Comparison of ENCODE assay signal across 17 mouse cellular contexts in genomic region chr16:91415391-91416189, GRCm38 (mm10). TPM values are rescaled to one million over a fixed set of nuclear protein-coding genes. Genes with fewer than 3 reads are reported as not detected.
DNase-seq lines count a peak whose midpoint lies in the region; ATAC-seq and TF ChIP-seq lines count a peak whose summit lies in the region.
"Had no signal": no experiment of that assay in that cellular context is flagged by ENCODE, and none has a peak within 500 bp of the region (broad histone marks: within the 10 kb centered on the region; RNA-seq: fewer than 3 reads in every experiment).

No protein-coding gene starts in this region.

- 67% methylated on average over 9 of the region's 9 CpGs for WGBS in heart, adult 2 months
- 87% methylated on average over 9 of the region's 9 CpGs for WGBS in heart, embryonic 11.5 days (ENCODE audit: insufficient replicate concordance)
- 84% methylated on average over 9 of the region's 9 CpGs for WGBS in intestine, postnatal 0 days

- H3K9ac ChIP-seq in heart, adult 2 months (ENCODE audit: low read depth, low read length) = no peak overlapping the region
- H3K9ac ChIP-seq in heart, embryonic 11.5 days (ENCODE audit: low read depth, low read length) = no peak overlapping the region
- H3K9ac ChIP-seq in intestine, postnatal 0 days (ENCODE audit: low read depth, low read length) = no peak overlapping the region
- H3K9ac ChIP-seq: embryonic facial prominence, embryonic 13.5 days; forebrain, embryonic 12.5 days; limb, embryonic 12.5 days had no signal

- H3K4me2 ChIP-seq in heart, embryonic 11.5 days = no peak overlapping the region
- H3K4me2 ChIP-seq in intestine, postnatal 0 days (replicated peaks; ENCODE audit: low read depth) = no peak overlapping the region
- H3K4me2 ChIP-seq: embryonic facial prominence, embryonic 13.5 days; forebrain, embryonic 12.5 days; limb, embryonic 12.5 days had no signal

- TF ChIP-seq CTCF in heart, adult 2 months (IDR thresholded peaks at IDR 0.05) = no peak
- no peak for TF ChIP-seq CTCF in intestine, postnatal 0 days (IDR thresholded peaks at IDR 0.05; ENCODE audit: low read depth)

- H3K4me1 ChIP-seq in heart, adult 2 months (ENCODE audit: control insufficient read depth, insufficient read depth, low read length) = peaks cover 17% of the 10 kb centered on the region
- H3K4me1 ChIP-seq in heart, embryonic 11.5 days (ENCODE audit: control insufficient read depth, insufficient read depth, low read length) = no peaks in the 10 kb centered on the region; the same call in 1 of the 2 replicates
- peaks cover 7% of the 10 kb centered on the region; the same call in 1 of the 2 replicates for H3K4me1 ChIP-seq in intestine, postnatal 0 days (replicated peaks; ENCODE audit: control insufficient read depth, insufficient read depth, low read length)
- H3K4me1 ChIP-seq: embryonic facial prominence, embryonic 13.5 days; forebrain, embryonic 12.5 days had no signal

- H3K79me2 ChIP-seq in heart, adult 2 months (replicated peaks; ENCODE audit: control insufficient read depth, insufficient read depth, low read length) = no peaks in the 10 kb centered on the region

- H3K27me3 ChIP-seq in heart, adult 2 months (ENCODE audit: control insufficient read depth, insufficient read depth, low read length) = no peaks in the 10 kb centered on the region
- H3K27me3 ChIP-seq in heart, embryonic 11.5 days (ENCODE audit: control insufficient read depth, insufficient read depth, low read length) = no peaks in the 10 kb centered on the region
- no peaks in the 10 kb centered on the region for H3K27me3 ChIP-seq in intestine, postnatal 0 days (replicated peaks; ENCODE audit: control insufficient read depth, insufficient read depth, low read length)
- H3K27me3 ChIP-seq: embryonic facial prominence, embryonic 13.5 days; forebrain, embryonic 12.5 days; limb, embryonic 12.5 days had no signal

- intact Hi-C loops in heart, adult 2 months (cut with DNase I) = no loop called here

- peaks cover 50% of the 10 kb centered on the region for H3K36me3 ChIP-seq in heart, adult 2 months (ENCODE audit: control insufficient read depth, insufficient read depth, low read length)
- peaks cover 20% of the 10 kb centered on the region for H3K36me3 ChIP-seq in heart, embryonic 11.5 days (ENCODE audit: control insufficient read depth, insufficient read depth, low read length)
- peaks cover 70% of the 10 kb centered on the region for H3K36me3 ChIP-seq in intestine, postnatal 0 days (ENCODE audit: control insufficient read depth, insufficient read depth)
- H3K36me3 ChIP-seq: forebrain, embryonic 12.5 days had no signal

- no peak overlapping the region for H3K4me3 ChIP-seq in heart, adult 2 months
- no peak overlapping the region for H3K4me3 ChIP-seq in heart, embryonic 11.5 days (ENCODE audit: low read depth, low read length)
- H3K4me3 ChIP-seq in intestine, postnatal 0 days (ENCODE audit: low read depth, low read length) = no peak overlapping the region
- H3K4me3 ChIP-seq: embryonic facial prominence, embryonic 13.5 days; forebrain, embryonic 12.5 days; hindbrain, embryonic 10.5 days; limb, embryonic 12.5 days had no signal

- 0 out of 2 replicates have a peak, but pooled peaks have one; percentile 23 for TF ChIP-seq POLR2A in heart, adult 2 months (IDR thresholded peaks at IDR 0.05; ENCODE audit: insufficient read depth, low read depth, low read length)

- TF ChIP-seq EP300 in heart, adult 2 months (IDR thresholded peaks at IDR 0.05; ENCODE audit: insufficient read depth, low read depth, low read length) = 0 out of 2 replicates have a peak, but pooled peaks have one; percentile 35

- peak overlapping the region; percentile 87 for H3K27ac ChIP-seq in heart, adult 2 months
- no peak overlapping the region for H3K27ac ChIP-seq in heart, embryonic 11.5 days (ENCODE audit: low read depth, low read length)
- H3K27ac ChIP-seq in intestine, postnatal 0 days (ENCODE audit: low read depth, low read length) = no peak overlapping the region
- H3K27ac ChIP-seq: embryonic facial prominence, embryonic 13.5 days; forebrain, embryonic 12.5 days; hindbrain, embryonic 10.5 days; limb, embryonic 12.5 days had no signal

- no peaks in the 10 kb centered on the region for H3K9me3 ChIP-seq in heart, embryonic 11.5 days (replicated peaks; ENCODE audit: control insufficient read depth, low read length)
- H3K9me3 ChIP-seq in intestine, postnatal 0 days (ENCODE audit: control insufficient read depth) = no peaks in the 10 kb centered on the region
- H3K9me3 ChIP-seq: embryonic facial prominence, embryonic 13.5 days; forebrain, embryonic 12.5 days; hindbrain, embryonic 10.5 days; limb, embryonic 12.5 days had no signal

- no peak for ATAC-seq in heart, embryonic 11.5 days (replicated peaks; ENCODE audit: insufficient number of reproducible peaks, low FRiP score, low TSS enrichment)
- ATAC-seq in neutrophil, adult 5-6 weeks (ENCODE audit: extremely low read depth, insufficient number of reproducible peaks, low FRiP score, poor library complexity, severe bottlenecking) = 0 out of 2 replicates have a peak, but pooled peaks have one; percentile 11
- ATAC-seq in intestine, postnatal 0 days = no peak
- ATAC-seq: intestine, embryonic 16.5 days had no signal

- DNase-seq in heart, adult 2 months = peak in 1 of 2 experiments; percentile 53
- DNase-seq in layer of hippocampus, adult 9-11 months = peak; percentile 75
- no peak for DNase-seq in layer of hippocampus, postnatal 25 days (ENCODE audit: extremely low spot score in 1 of 2, low spot score in 1 of 2)
- DNase-seq in brain, adult 2 months (ENCODE audit: low read depth, low spot score) = peak; percentile 36
- no peak for DNase-seq in lung, adult 18-20 months
- DNase-seq: cerebellum, postnatal 10 days; lung, postnatal 36 days had no signal

RNA-seq across cellular contexts. Expression of gene Il10rb, which starts 9.6 kb away (rescaled TPM):
- total RNA-seq in heart, adult 2 months (2021) = 100 to 1,000 TPM in 1 of 2 experiments, 10 to 100 TPM in 1; 98.2 to 122 TPM
- polyA plus RNA-seq in heart, adult 2 months (2012; rRNA removed) = 136 and 182 TPM in 2 replicates
- polyA plus RNA-seq in heart, embryonic 11.5 days (2014; fragmentation: Nextera tagmentation; extraction: Ambion mirVana) = 38.6 and 46.9 TPM in 2 replicates
- 10 to 100 TPM in 1 of 2 experiments, 1 to 10 TPM in 1; 9.7 to 11.2 TPM for total RNA-seq in layer of hippocampus, postnatal 25 days (2021)
- total RNA-seq in neutrophil, adult 5-6 weeks (2017) = 144 and 156 TPM in 2 replicates
- 123 and 124 TPM in 2 replicates for polyA plus RNA-seq in intestine, postnatal 0 days (2015; fragmentation: Nextera tagmentation; extraction: Ambion mirVana)

RNA-seq across cellular contexts. Expression of gene Gm21970, which starts 24.1 kb away (rescaled TPM):
- not detected for total RNA-seq in heart, adult 2 months (2021)
- not detected in 2 replicates for polyA plus RNA-seq in heart, adult 2 months (2012; rRNA removed)
- not detected in 2 replicates for polyA plus RNA-seq in heart, embryonic 11.5 days (2014; fragmentation: Nextera tagmentation; extraction: Ambion mirVana)
- total RNA-seq in layer of hippocampus, postnatal 25 days (2021) = not detected
- total RNA-seq in neutrophil, adult 5-6 weeks (2017) = 2.6 TPM in 1 of 2 replicates, not detected in the other
- polyA plus RNA-seq in intestine, postnatal 0 days (2015; fragmentation: Nextera tagmentation; extraction: Ambion mirVana) = not detected in 2 replicates
- total RNA-seq: midbrain, postnatal 0 days had no signal
- polyA plus RNA-seq: embryonic facial prominence, embryonic 13.5 days; forebrain, embryonic 12.5 days; hindbrain, embryonic 10.5 days; intestine, embryonic 16.5 days; limb, embryonic 12.5 days; midbrain, postnatal 0 days; small intestine, adult 2 months had no signal

RNA-seq across cellular contexts. Expression of gene Ifnar2, which starts 43.0 kb away (rescaled TPM):
- 10 to 100 TPM; 31.2 to 36.0 TPM for total RNA-seq in heart, adult 2 months (2021)
- polyA plus RNA-seq in heart, adult 2 months (2012; rRNA removed) = 39.9 and 51.6 TPM in 2 replicates
- 53.9 and 55.6 TPM in 2 replicates for polyA plus RNA-seq in heart, embryonic 11.5 days (2014; fragmentation: Nextera tagmentation; extraction: Ambion mirVana)
- total RNA-seq in layer of hippocampus, postnatal 25 days (2021) = 10 to 100 TPM; 23.8 TPM
- total RNA-seq in neutrophil, adult 5-6 weeks (2017) = 93.4 and 107 TPM in 2 replicates
- 68.4 and 75.5 TPM in 2 replicates for polyA plus RNA-seq in intestine, postnatal 0 days (2015; fragmentation: Nextera tagmentation; extraction: Ambion mirVana)

Comparison
In these comparisons a context has a peak if more than half of its experiments do, and no peak if none do; other contexts are left out.
1. DNase-seq: peak in layer of hippocampus, adult 9-11 months (single experiment) and brain, adult 2 months (single experiment); none in layer of hippocampus, postnatal 25 days (0 of 2) and lung, adult 18-20 months (0 of 2).
2. RNA of gene Il10rb, which starts 9.6 kb away (total RNA-seq): 144 to 156 TPM in neutrophil, adult 5-6 weeks and 98.2 to 122 TPM in heart, adult 2 months; 9.7 to 11.2 TPM in layer of hippocampus, postnatal 25 days; every median in the first group is over 4 times any median in the second.